Mouse (Mus musculus) cortical plate, adult 2 months (tissue): ENCODE data around the gene Gabra3. TPM values are rescaled to one million over a fixed set of nuclear protein-coding genes. Genes with fewer than 3 reads are reported as not detected.

Experiments used
- H3K27ac ChIP-seq: fragments of 200-500 bp; 2 replicates; pipeline ENCODE4 v1.5.1; 2012; ENCODE audit warnings: low read length, control low read depth, inconsistent platforms; ENCODE audit not compliant: insufficient read depth
- H3K4me1 ChIP-seq: fragments of 200-500 bp; 2 replicates; pipeline ENCODE4 v1.6.1; 2011; ENCODE audit warnings: low read length; ENCODE audit not compliant: control insufficient read depth, insufficient read depth
- H3K4me3 ChIP-seq: fragments of 200-500 bp; 2 replicates; pipeline ENCODE4 v1.5.1; 2011; ENCODE audit warnings: mild to moderate bottlenecking, low read length, control low read depth; ENCODE audit not compliant: insufficient read depth
- CTCF ChIP-seq: fragments of 200-500 bp; IDR thresholded peaks from 2 replicates; pipeline ENCODE4 v1.5.1; 2011; ENCODE audit warnings: mild to moderate bottlenecking, control low read depth, low read length; ENCODE audit not compliant: insufficient read depth; ENCODE audit errors: extremely low read depth
- POLR2A ChIP-seq: fragments of 200-500 bp; IDR thresholded peaks from 2 replicates; pipeline ENCODE4 v1.6.1; 2011; ENCODE audit warnings: mild to moderate bottlenecking, low read length, control low read depth; ENCODE audit not compliant: insufficient read depth; ENCODE audit errors: extremely low read depth
- polyA plus RNA-seq: library from polyadenylated mRNA; depleted of rRNA; stranded (reverse); fragments of >200 nt; gene quantifications from 2 replicates; pipeline ENCODE4 v1.2.3, GENCODE M21; 2012; rRNA removed

Gabra3 gene
- polyA plus RNA-seq, result 70.1 and 72.8 TPM in 2 replicates

DNA sequence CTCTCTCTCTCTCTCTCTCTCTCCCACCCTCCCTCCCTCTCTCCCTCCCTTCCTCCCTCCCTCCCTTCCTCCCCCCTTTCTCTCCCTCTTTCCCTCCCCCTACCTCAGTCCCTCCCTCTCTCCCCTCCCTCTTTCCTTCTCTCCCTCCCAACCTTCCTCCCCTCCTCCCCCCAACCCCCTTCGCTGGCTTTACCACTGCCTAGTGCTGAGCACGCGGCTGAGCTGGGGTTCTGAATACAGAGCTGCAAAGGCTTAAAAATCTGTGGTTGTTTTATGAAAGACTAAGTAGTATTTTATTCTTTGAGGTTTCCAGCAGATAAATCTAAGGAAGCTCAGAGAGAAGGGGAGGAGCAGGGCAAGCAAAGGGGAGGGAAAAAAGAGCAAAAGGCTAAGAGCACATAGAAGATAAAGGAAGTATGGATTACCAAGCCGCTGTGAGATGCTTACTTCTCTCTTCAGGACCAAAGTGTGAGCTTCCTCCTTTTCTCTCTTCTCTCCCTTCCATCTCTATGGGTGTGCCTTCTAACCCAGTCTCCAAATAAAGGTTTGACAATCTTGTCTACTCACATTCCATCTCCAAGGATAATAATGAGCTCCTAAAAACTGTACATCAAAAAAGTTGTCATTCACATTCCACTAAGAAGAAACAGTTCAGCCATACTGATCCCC is at the start of gene Gabra3:
Gene Gabra3 (minus strand): TSS at position 619 of the 669 bp plus-strand sequence.
- Histone ChIP-seq H3K4me3 (peak within 1 kb of the TSS; percentile 88), H3K27ac (no peak within 1 kb of the TSS), H3K4me1 (no peaks in the 10 kb centered on the region)
- TF ChIP-seq CTCF (no peak), POLR2A (no peak)

DNA sequence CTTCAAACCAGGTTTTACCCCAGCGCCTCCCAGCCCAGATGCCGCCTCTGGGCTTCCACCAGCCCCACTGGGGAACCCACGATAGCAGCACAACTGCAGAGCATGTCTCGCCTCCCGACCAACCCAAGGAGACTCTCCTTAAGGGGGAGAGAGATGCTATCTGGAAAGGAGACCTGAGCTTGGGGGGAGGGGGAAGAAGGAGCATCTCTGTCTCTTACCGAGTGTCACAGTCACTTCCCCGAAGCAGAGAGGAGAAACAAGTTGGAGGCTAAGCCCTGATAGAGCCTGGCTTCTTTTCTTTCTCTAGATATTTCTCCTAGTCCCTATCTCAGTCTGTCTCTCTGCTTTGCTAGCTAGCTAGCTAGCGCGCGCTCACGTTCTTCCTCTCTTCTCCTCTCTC is 859 bp downstream of the Gabra3 start:
- Histone ChIP-seq H3K4me3 (peak overlapping the region; percentile 88), H3K27ac (no peak overlapping the region), H3K4me1 (no peaks in the 10 kb centered on the region)
- TF ChIP-seq POLR2A (no peak), CTCF (no peak)

DNA sequence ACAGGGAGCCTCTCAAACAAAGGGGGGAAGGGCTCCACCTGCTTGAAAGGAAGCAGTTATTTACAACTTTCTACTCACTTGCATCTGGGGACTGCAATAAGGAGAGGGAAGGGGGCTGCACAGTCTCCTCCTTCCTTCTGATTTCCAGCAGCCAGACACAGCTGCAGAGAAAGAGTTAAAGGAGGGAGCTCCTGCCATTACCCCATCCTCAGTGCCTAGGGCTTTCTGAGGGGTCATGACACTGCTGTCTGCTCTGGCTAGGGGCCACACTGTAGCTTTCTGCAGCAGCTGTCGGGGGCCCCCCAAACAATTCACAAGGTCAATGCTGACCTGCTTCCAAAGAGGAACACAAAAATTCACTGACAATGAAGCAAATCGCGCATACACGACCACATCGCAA is 1.3 kb downstream of the Gabra3 start:
- Histone ChIP-seq H3K4me3 (peak overlapping the region; percentile 88), H3K4me1 (no peaks in the 10 kb centered on the region), H3K27ac (no peak overlapping the region)
- TF ChIP-seq POLR2A, result no peak
- no peak for TF ChIP-seq CTCF

DNA sequence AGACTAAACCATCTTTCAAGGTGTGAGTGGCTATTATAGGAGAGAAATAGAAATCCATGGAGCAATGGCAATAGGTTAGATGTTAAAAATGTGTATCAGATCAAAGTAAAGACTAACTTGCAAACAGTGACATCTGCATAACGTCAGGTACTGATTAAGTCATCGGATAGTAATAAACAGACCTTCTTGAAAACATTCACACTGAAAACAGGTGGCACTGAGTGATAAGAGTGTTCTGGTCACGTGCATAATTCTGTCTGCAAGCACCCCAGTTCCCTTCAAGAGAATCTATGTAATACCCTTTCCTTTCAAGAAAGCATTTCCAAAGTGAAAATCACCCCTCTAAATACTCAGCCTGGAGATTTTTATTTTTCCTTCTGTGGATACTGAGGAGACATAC is 6.0 kb downstream of the Gabra3 start:
- Histone ChIP-seq H3K4me1 (no peaks in the 10 kb centered on the region), H3K4me3 (no peak overlapping the region), H3K27ac (no peak overlapping the region)
- no peak for TF ChIP-seq POLR2A
- no peak for TF ChIP-seq CTCF

DNA sequence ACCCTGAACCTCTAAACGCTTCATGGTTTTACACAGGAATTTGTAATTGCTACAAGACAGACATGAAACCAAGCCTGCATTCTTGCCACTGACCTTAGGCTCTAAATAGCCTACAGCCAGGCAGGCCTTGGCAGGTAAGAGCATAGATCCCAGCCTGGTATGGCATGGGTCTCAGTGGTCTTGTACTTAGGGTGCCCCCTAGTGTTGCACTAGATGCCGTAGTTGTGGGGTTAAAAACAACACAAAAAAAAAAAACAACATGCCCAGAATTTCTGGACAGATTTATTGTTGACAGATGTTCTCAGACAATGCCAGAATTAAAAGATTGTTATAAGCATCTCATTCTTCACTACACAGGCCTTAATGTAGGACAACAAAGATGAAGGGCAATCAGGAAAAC is 12.0 kb downstream of the Gabra3 start:
- H3K4me1 ChIP-seq, result no peaks in the 10 kb centered on the region

DNA sequence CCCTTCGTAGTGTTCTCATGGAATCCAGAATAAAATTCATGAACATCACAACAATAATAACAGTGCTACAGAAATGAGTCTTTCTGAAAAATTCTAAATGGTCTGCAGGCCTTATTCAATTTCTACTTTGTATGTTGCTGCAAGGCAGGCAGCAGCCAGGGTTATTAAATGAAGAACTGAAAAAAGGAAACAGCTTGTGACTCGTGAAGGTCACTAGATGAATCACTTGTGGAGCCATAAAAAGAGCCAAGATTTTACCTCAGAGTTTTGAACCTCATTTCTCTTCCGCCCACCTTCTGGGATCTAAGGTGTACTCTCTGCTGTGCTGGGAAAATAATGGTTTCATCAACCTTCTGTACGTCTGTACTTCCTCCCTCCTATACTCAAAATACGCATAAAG is 159.4 kb downstream of the Gabra3 start:
- Histone ChIP-seq H3K27ac (no peak overlapping the region), H3K4me3 (no peak overlapping the region), H3K4me1 (no peaks in the 10 kb centered on the region)
- TF ChIP-seq CTCF (no peak), POLR2A (no peak)

More for the DNA sequence above, 12.0 kb downstream of the Gabra3 start:
- TF ChIP-seq POLR2A (no peak), CTCF (0 out of 2 replicates have a peak, but pooled peaks have one; percentile 4)
- Histone ChIP-seq H3K27ac (no peak overlapping the region), H3K4me3 (no peak overlapping the region)

DNA sequence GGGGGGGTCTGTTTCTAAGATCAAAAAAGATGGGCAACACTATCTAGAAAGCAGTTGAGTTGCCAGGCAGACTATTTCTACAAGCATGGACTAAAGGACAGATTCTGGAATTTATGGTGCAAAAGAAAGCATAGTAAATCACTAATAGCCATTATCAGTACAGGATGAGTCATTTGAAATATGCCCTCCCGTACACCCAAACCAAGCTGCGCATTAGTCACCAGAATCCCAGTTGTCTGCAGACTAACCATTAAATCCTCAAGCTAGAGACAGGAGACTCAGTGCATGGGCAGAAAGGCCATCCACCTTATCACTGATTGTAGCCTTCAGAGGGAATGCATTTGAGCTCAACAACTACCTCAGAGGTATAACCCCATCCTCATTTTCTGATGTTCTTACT is 166.8 kb downstream of the Gabra3 start:
- no peak overlapping the region for H3K27ac ChIP-seq
- no peak for TF ChIP-seq POLR2A
- TF ChIP-seq CTCF, result no peak
- H3K4me1 ChIP-seq, result no peaks in the 10 kb centered on the region
- H3K4me3 ChIP-seq, result no peak overlapping the region

DNA sequence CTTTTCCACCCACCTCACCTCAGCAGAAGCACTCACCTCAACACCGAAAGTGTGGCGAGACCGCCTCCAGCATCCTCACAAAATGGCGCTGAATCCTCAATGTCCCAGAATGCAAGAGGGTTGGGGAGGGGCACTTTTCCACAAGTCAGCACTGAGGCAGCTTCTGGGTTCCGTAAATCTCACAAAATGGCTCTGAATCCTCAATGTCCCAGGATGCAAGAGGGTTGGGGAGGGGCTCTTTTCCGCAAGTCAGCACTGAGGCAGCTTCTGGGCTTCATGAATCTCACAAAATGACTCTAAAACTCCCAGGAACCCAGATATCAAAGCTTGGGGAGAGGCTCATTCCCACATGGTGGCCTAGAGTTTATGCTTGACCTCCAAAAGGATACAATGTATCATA is 269.9 kb downstream of the Gabra3 start, which contains the start of gene Magea10:
Gene Magea10 (minus strand): TSS at position 101 of the 400 bp plus-strand sequence.
- Histone ChIP-seq H3K27ac (no peak within 1 kb of the TSS), H3K4me1 (no peaks in the 10 kb centered on the region), H3K4me3 (no peak within 1 kb of the TSS)
- TF ChIP-seq CTCF, result no peak
- no peak for TF ChIP-seq POLR2A

Other genes with a start within 250 kb of the Gabra3 start
- 0.26 and 0.29 TPM in 2 replicates for gene Gabrq, start 168.3 kb upstream of the Gabra3 start, polyA plus RNA-seq